Mouse (Mus musculus) C2C12 (cell line): Measurements from ENCODE around the gene Sh2d6.
"Not testable (repeated sequence)": the region's sequence is repeated elsewhere in the genome, so short reads cannot be mapped to it uniquely, and the experiment has no call there.

Experiments
- CEBPB ChIP-seq: IDR thresholded peaks from one replicate; pipeline ENCODE4 v1.6.1; 2011; ENCODE audit warnings: low read depth, mild to moderate bottlenecking, control low read depth, moderate library complexity
- CTCF ChIP-seq: IDR thresholded peaks from one replicate; pipeline ENCODE4 v1.5.1; 2011; ENCODE audit not compliant: control insufficient read depth, insufficient read depth, insufficient read length
- MYOD1 ChIP-seq: IDR thresholded peaks from one replicate; pipeline ENCODE4 v1.6.1; 2011; ENCODE audit warnings: low read depth; ENCODE audit not compliant: control insufficient read depth, insufficient read length
- MYOG ChIP-seq: IDR thresholded peaks from one replicate; pipeline ENCODE4 v1.6.1; 2011; ENCODE audit not compliant: control insufficient read depth, insufficient read length; ENCODE audit errors: extremely low read depth
- USF1 ChIP-seq: IDR thresholded peaks from one replicate; pipeline ENCODE4 v1.6.1; 2011; ENCODE audit warnings: low read depth, mild to moderate bottlenecking, control low read depth, moderate library complexity

DNA sequence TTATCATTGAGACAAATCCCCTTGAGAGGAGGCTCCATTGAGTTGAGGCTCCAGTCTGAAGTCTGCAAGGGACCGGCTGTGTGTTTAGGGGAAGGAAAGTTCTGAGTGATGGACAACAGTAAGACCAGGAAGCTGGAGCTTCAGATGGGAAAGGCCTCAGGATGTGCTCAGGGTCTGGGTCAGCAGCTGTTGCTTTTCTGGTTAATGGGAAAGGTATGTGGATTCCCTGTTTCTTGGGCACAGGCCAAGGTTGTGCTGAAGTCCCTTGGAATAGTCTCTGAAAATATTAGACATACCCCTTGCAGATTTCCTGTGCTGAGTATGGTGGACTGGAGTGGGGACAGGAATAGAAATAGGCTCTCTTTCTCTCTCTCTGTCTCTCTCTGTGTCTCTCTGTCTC lies 12.0 kb upstream of the Sh2d6 start:
- not testable (repeated sequence) for TF ChIP-seq CTCF, MYOD1, USF1, CEBPB, MYOG
